Mouse (Mus musculus) kidney, adult 2 months (tissue): ENCODE data around the gene Zgrf1.

Experiments
- CTCF ChIP-seq: fragments of 200-500 bp; conservative IDR thresholded peaks from 2 replicates; pipeline ENCODE4 v1.5.1; 2011; ENCODE audit warnings: low read depth, mild to moderate bottlenecking, control low read depth, low read length, moderate library complexity, mixed read lengths; ENCODE audit not compliant: insufficient read depth, insufficient read length
- POLR2A ChIP-seq: fragments of 200-500 bp; IDR thresholded peaks from one replicate; pipeline ENCODE4 v1.6.1; 2011; ENCODE audit warnings: low read depth, low read length, control low read depth

DNA sequence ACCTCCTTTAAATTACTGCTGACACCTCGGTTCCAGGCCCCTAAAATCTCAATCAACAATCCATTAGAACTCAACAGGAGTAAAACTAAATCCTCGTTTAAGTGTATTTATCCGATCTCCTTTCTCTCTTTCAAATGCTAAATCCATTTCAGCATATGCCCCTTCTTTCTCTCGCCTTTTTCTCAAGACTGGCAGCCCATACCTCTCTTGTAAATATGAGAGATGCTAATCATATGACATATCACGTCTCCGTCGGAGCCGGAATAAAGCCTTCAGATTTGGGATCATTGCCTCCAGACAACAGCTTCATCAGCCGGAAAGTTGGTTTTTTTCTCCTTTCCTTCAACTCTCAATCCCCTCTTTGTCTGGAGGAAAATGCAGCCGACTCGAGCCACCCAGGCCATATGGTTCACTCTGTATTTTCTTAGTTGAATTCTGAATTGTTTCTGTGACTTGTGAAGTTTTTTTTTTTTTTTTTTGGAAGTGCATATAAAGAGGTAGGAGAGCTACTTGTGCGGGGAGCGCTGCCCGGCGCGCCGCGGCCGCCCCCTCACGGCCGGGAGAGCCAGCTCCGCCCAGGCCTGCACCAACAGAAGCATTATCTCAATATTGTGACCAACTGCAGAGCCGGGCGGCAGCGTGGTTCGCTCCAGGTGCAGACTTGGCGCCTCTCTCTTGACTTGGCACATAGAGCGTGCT is 72.6 kb downstream of the Zgrf1 start:
- no peak for TF ChIP-seq CTCF
- no peak for TF ChIP-seq POLR2A
